Comparison of ENCODE assay signal across 8 mouse cellular contexts in the genomic region with DNA sequence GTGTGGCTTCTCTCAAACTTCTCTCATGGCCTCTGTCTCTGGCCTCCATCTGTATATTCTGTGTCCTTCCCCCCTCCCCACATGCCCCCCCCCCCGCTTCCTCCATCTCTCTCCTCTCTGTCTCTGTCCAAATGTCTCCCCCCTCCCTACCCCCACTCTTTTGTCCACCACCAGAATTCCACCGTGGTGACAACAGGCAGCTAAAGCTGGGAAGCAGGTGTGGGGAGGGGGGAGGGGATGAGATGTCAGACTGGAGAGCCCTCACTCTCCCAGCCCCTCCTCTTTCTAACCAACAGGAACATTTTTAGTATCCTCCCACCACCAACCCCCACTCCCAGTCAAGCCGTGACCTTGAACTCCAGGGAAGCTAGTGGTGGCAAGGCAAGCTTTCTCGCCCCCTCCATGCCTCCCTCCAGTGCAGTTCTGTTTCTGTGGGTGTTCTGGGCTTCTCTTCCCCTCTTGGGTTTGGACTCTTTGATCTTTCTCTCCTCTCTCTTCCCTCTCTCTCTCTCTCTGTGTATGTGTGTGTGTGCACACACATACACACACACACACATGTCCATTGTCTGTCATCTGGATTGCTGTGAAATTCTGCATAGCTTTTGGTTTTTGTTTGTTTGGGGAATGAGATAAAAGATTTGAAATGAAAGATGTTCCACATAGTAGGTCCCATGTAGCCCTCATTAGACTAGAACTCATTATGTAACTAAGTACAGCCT. TPM values are rescaled to one million over a fixed set of nuclear protein-coding genes. Genes with fewer than 3 reads are reported as not detected.
DNase-seq lines count a peak whose midpoint lies in the region; ATAC-seq lines count a peak whose summit lies in the region.

Tnnt1 (minus strand) TSS at position 51 of the 719 bp plus-strand sequence.

- no peak within 1 kb of the TSS for H3K9ac ChIP-seq in intestine, embryonic 16.5 days (ENCODE audit: low read depth, low read length)

- H3K27me3 ChIP-seq in intestine, embryonic 16.5 days (replicated peaks; ENCODE audit: control insufficient read depth, insufficient read depth, low read length) = peaks cover 3% of the 10 kb centered on the region; the same call in 1 of the 2 replicates

- DNase-seq in adrenal gland, postnatal 10 days = no peak
- DNase-seq in adrenal gland, postnatal 14 days = no peak
- no peak for DNase-seq in thymus, postnatal 0 days (ENCODE audit: low spot score)
- no peak for DNase-seq in thymus, postnatal 25 days
- DNase-seq in cerebellum, adult 18-20 months = no peak
- DNase-seq in ovary, postnatal 10 days (ENCODE audit: low spot score) = no peak
- DNase-seq in T-cell, adult 2 months (ENCODE audit: low spot score) = no peak

- H3K4me2 ChIP-seq in intestine, embryonic 16.5 days (ENCODE audit: low read depth, low read length) = no peak within 1 kb of the TSS

- H3K36me3 ChIP-seq in intestine, embryonic 16.5 days (ENCODE audit: control insufficient read depth, insufficient read depth, low read length) = no peaks in the 10 kb centered on the region

- no peak for ATAC-seq in intestine, embryonic 16.5 days

- H3K27ac ChIP-seq in intestine, embryonic 16.5 days (ENCODE audit: low read length) = no peak within 1 kb of the TSS

- H3K9me3 ChIP-seq in intestine, embryonic 16.5 days (ENCODE audit: control insufficient read depth, low read length) = no peaks in the 10 kb centered on the region

- 23% methylated on average over 4 of the region's 4 CpGs for WGBS in intestine, embryonic 16.5 days

- H3K4me3 ChIP-seq in intestine, embryonic 16.5 days (ENCODE audit: low read length) = no peak within 1 kb of the TSS

- H3K4me1 ChIP-seq in intestine, embryonic 16.5 days (ENCODE audit: control insufficient read depth, insufficient read depth, low read length) = peaks cover 9% of the 10 kb centered on the region

RNA-seq across cellular contexts. Expression of gene Tnnt1, which starts in this region (rescaled TPM):
- total RNA-seq in adrenal gland, postnatal 10 days (2021) = 10 to 100 TPM; 17.3 to 93.6 TPM
- total RNA-seq in adrenal gland, postnatal 14 days (2021) = 1.1 and 2.0 TPM in 2 replicates
- polyA plus RNA-seq in thymus, postnatal 0 days (2015; fragmentation: Nextera tagmentation; extraction: Ambion mirVana) = 27.0 and 28.8 TPM in 2 replicates
- polyA plus RNA-seq in intestine, embryonic 16.5 days (2015; fragmentation: Nextera tagmentation; extraction: Ambion mirVana) = 23.0 and 23.2 TPM in 2 replicates
